Mouse (Mus musculus): ENCODE measurements around the gene Tarsl2. TPM values are rescaled to one million over a fixed set of nuclear protein-coding genes. Genes with fewer than 3 reads are reported as not detected.

Gene Tarsl2
- polyA plus RNA-seq, 1 experiment: 3.3 TPM

GRCm38 (mm10) chr7:65704818-65705242 is 60.1 kb downstream of the Tarsl2 start:
- H3K79me3 ChIP-seq (ENCODE audit: low read depth): no peaks in the 10 kb centered on the region
- no peak overlapping the region for H3K4me3 ChIP-seq (ENCODE audit: insufficient read depth, poor library complexity, severe bottlenecking)

GRCm38 (mm10) chr7:65708506-65708905 is 63.8 kb downstream of the Tarsl2 start:
- Histone ChIP-seq H3K27me3 (ENCODE audit: control insufficient read depth, insufficient read depth, insufficient read length) (peaks cover 7% of the 10 kb centered on the region), H3K36me3 (ENCODE audit: control insufficient read depth, insufficient read depth) (no peaks in the 10 kb centered on the region), H3K79me2 (ENCODE audit: control insufficient read depth, insufficient read depth) (no peaks in the 10 kb centered on the region), H3K79me3 (ENCODE audit: low read depth) (no peaks in the 10 kb centered on the region), H3K4me3 (ENCODE audit: insufficient read depth, poor library complexity, severe bottlenecking) (no peak overlapping the region), H3ac (ENCODE audit: control insufficient read depth, insufficient read length, low read depth) (no peak overlapping the region)
- TF ChIP-seq CTCF (IDR thresholded peaks at IDR 0.05; ENCODE audit: control insufficient read depth, insufficient read depth, insufficient read length): no peak
- no peak for TF ChIP-seq CEBPB (IDR thresholded peaks at IDR 0.05; ENCODE audit: low read depth)
- TF ChIP-seq MYOG (IDR thresholded peaks at IDR 0.05; ENCODE audit: control insufficient read depth, extremely low read depth, insufficient read length): no peak
- TF ChIP-seq FOSL1 (IDR thresholded peaks at IDR 0.05; ENCODE audit: insufficient read depth, low read length, poor library complexity, severe bottlenecking): no peak
- TF ChIP-seq MAX (IDR thresholded peaks at IDR 0.05): no peak
- TF ChIP-seq MYOD1 (IDR thresholded peaks at IDR 0.05; ENCODE audit: control insufficient read depth, insufficient read length, low read depth): no peak
- no peak for TF ChIP-seq USF1 (IDR thresholded peaks at IDR 0.05; ENCODE audit: low read depth)

More at GRCm38 (mm10) chr7:65704818-65705242, 60.1 kb downstream of the Tarsl2 start:
- no peaks in the 10 kb centered on the region for H3K79me2 ChIP-seq (ENCODE audit: control insufficient read depth, insufficient read depth)
- peak; percentile 87 for TF ChIP-seq CTCF (IDR thresholded peaks at IDR 0.05; ENCODE audit: control insufficient read depth, insufficient read depth, insufficient read length)
- TF ChIP-seq CEBPB (IDR thresholded peaks at IDR 0.05; ENCODE audit: low read depth): no peak
- H3K27me3 ChIP-seq (ENCODE audit: control insufficient read depth, insufficient read depth, insufficient read length): peaks cover 3% of the 10 kb centered on the region
- H3ac ChIP-seq (ENCODE audit: control insufficient read depth, insufficient read length, low read depth): no peak overlapping the region
- peaks cover 3% of the 10 kb centered on the region for H3K36me3 ChIP-seq (ENCODE audit: control insufficient read depth, insufficient read depth)

GRCm38 (mm10) chr7:65710301-65710700 is 65.6 kb downstream of the Tarsl2 start:
- Histone ChIP-seq H3K79me2 (ENCODE audit: control insufficient read depth, insufficient read depth) (no peaks in the 10 kb centered on the region), H3K4me3 (ENCODE audit: insufficient read depth, poor library complexity, severe bottlenecking) (no peak overlapping the region), H3ac (ENCODE audit: control insufficient read depth, insufficient read length, low read depth) (no peak overlapping the region), H3K79me3 (ENCODE audit: low read depth) (no peaks in the 10 kb centered on the region), H3K36me3 (ENCODE audit: control insufficient read depth, insufficient read depth) (no peaks in the 10 kb centered on the region), H3K27me3 (ENCODE audit: control insufficient read depth, insufficient read depth, insufficient read length) (peaks cover 7% of the 10 kb centered on the region)
- no peak for TF ChIP-seq MAX (IDR thresholded peaks at IDR 0.05)
- no peak for TF ChIP-seq USF1 (IDR thresholded peaks at IDR 0.05; ENCODE audit: low read depth)
- TF ChIP-seq MYOG (IDR thresholded peaks at IDR 0.05; ENCODE audit: control insufficient read depth, extremely low read depth, insufficient read length): no peak
- TF ChIP-seq CEBPB (IDR thresholded peaks at IDR 0.05; ENCODE audit: low read depth): no peak
- TF ChIP-seq MYOD1 (IDR thresholded peaks at IDR 0.05; ENCODE audit: control insufficient read depth, insufficient read length, low read depth): no peak
- no peak for TF ChIP-seq CTCF (IDR thresholded peaks at IDR 0.05; ENCODE audit: control insufficient read depth, insufficient read depth, insufficient read length)
- no peak for TF ChIP-seq FOSL1 (IDR thresholded peaks at IDR 0.05; ENCODE audit: insufficient read depth, low read length, poor library complexity, severe bottlenecking)

GRCm38 (mm10) chr7:65713782-65714181 is 69.1 kb downstream of the Tarsl2 start:
- H3K36me3 ChIP-seq (ENCODE audit: control insufficient read depth, insufficient read depth): no peaks in the 10 kb centered on the region
- peaks cover 12% of the 10 kb centered on the region for H3K27me3 ChIP-seq (ENCODE audit: control insufficient read depth, insufficient read depth, insufficient read length)
- no peak overlapping the region for H3ac ChIP-seq (ENCODE audit: control insufficient read depth, insufficient read length, low read depth)
- no peaks in the 10 kb centered on the region for H3K79me2 ChIP-seq (ENCODE audit: control insufficient read depth, insufficient read depth)
- H3K79me3 ChIP-seq (ENCODE audit: low read depth): no peaks in the 10 kb centered on the region
- TF ChIP-seq CTCF (IDR thresholded peaks at IDR 0.05; ENCODE audit: control insufficient read depth, insufficient read depth, insufficient read length) (no peak), MYOG (IDR thresholded peaks at IDR 0.05; ENCODE audit: control insufficient read depth, extremely low read depth, insufficient read length) (no peak), MAX (IDR thresholded peaks at IDR 0.05) (no peak), MYOD1 (IDR thresholded peaks at IDR 0.05; ENCODE audit: control insufficient read depth, insufficient read length, low read depth) (no peak), CEBPB (IDR thresholded peaks at IDR 0.05; ENCODE audit: low read depth) (no peak), USF1 (IDR thresholded peaks at IDR 0.05; ENCODE audit: low read depth) (no peak), FOSL1 (IDR thresholded peaks at IDR 0.05; ENCODE audit: insufficient read depth, low read length, poor library complexity, severe bottlenecking) (no peak)
- no peak overlapping the region for H3K4me3 ChIP-seq (ENCODE audit: insufficient read depth, poor library complexity, severe bottlenecking)

- Histone ChIP-seq H3K79me3 (ENCODE audit: low read depth) (no peaks in the 10 kb centered on the region), H3ac (ENCODE audit: control insufficient read depth, insufficient read length, low read depth) (no peak overlapping the region), H3K4me3 (ENCODE audit: insufficient read depth, poor library complexity, severe bottlenecking) (no peak overlapping the region), H3K79me2 (ENCODE audit: control insufficient read depth, insufficient read depth) (no peaks in the 10 kb centered on the region), H3K36me3 (ENCODE audit: control insufficient read depth, insufficient read depth) (no peaks in the 10 kb centered on the region), H3K27me3 (ENCODE audit: control insufficient read depth, insufficient read depth, insufficient read length) (peaks cover 12% of the 10 kb centered on the region)
- TF ChIP-seq MYOG (IDR thresholded peaks at IDR 0.05; ENCODE audit: control insufficient read depth, extremely low read depth, insufficient read length) (no peak), MYOD1 (IDR thresholded peaks at IDR 0.05; ENCODE audit: control insufficient read depth, insufficient read length, low read depth) (peak; percentile 72), FOSL1 (IDR thresholded peaks at IDR 0.05; ENCODE audit: insufficient read depth, low read length, poor library complexity, severe bottlenecking) (peak; percentile 55), MAX (IDR thresholded peaks at IDR 0.05) (no peak), CEBPB (IDR thresholded peaks at IDR 0.05; ENCODE audit: low read depth) (no peak), CTCF (IDR thresholded peaks at IDR 0.05; ENCODE audit: control insufficient read depth, insufficient read depth, insufficient read length) (no peak), USF1 (IDR thresholded peaks at IDR 0.05; ENCODE audit: low read depth) (no peak)
Measured at GRCm38 (mm10) chr7:65714304-65714703, 69.6 kb downstream of the Tarsl2 start.

- H3K79me2 ChIP-seq (ENCODE audit: control insufficient read depth, insufficient read depth): no peaks in the 10 kb centered on the region
- no peak overlapping the region for H3K4me3 ChIP-seq (ENCODE audit: insufficient read depth, poor library complexity, severe bottlenecking)
- H3K36me3 ChIP-seq (ENCODE audit: control insufficient read depth, insufficient read depth): no peaks in the 10 kb centered on the region
- H3ac ChIP-seq (ENCODE audit: control insufficient read depth, insufficient read length, low read depth): no peak overlapping the region
- TF ChIP-seq FOSL1 (IDR thresholded peaks at IDR 0.05; ENCODE audit: insufficient read depth, low read length, poor library complexity, severe bottlenecking): no peak
- no peak for TF ChIP-seq MAX (IDR thresholded peaks at IDR 0.05)
- TF ChIP-seq MYOG (IDR thresholded peaks at IDR 0.05; ENCODE audit: control insufficient read depth, extremely low read depth, insufficient read length): no peak
- no peak for TF ChIP-seq CTCF (IDR thresholded peaks at IDR 0.05; ENCODE audit: control insufficient read depth, insufficient read depth, insufficient read length)
- TF ChIP-seq USF1 (IDR thresholded peaks at IDR 0.05; ENCODE audit: low read depth): no peak
- no peak for TF ChIP-seq CEBPB (IDR thresholded peaks at IDR 0.05; ENCODE audit: low read depth)
- no peak for TF ChIP-seq MYOD1 (IDR thresholded peaks at IDR 0.05; ENCODE audit: control insufficient read depth, insufficient read length, low read depth)
- peaks cover 25% of the 10 kb centered on the region for H3K27me3 ChIP-seq (ENCODE audit: control insufficient read depth, insufficient read depth, insufficient read length)
- H3K79me3 ChIP-seq (ENCODE audit: low read depth): no peaks in the 10 kb centered on the region
Measured at GRCm38 (mm10) chr7:65734024-65734423, 89.3 kb downstream of the Tarsl2 start.

All from C2C12 (cell line).